Mouse (Mus musculus): ENCODE data around the gene Pigu. TPM values are rescaled to one million over a fixed set of nuclear protein-coding genes. Genes with fewer than 3 reads are reported as not detected.

Pigu gene
- polyA plus RNA-seq, 1 experiment from 2014 or later = 61.3 TPM

DNA sequence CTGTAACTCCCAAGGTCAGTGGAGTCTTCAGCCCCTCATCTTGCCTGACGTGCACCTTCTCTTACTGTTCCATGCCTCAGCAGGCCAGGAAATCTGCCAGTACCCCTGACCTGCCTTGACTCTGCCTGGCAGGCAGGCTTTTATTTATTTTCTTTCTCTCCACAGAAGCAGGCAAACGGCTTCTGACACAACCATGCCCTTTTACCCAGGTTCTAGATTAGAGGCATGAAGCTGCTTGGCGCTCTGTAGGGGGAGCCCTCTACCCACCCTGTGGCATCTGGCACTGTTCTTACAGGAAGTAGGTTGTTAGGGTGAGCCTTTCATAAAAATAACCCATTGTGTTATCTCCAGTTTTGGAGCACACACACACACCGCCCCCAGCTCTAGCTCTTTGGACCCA, 116.3 kb downstream of the Pigu start:
- Histone ChIP-seq H3K36me3 (ENCODE audit: control insufficient read depth, insufficient read depth, low read length) (peaks cover 6% of the 10 kb centered on the region), H3K27me3 (replicated peaks; ENCODE audit: control insufficient read depth, insufficient read depth, low read length) (no peaks in the 10 kb centered on the region), H3K4me1 (ENCODE audit: control insufficient read depth, insufficient read depth, low read length) (peaks cover 12% of the 10 kb centered on the region), H3K27ac (ENCODE audit: low read length) (no peak overlapping the region), H3K9me3 (ENCODE audit: control insufficient read depth, low read length) (no peaks in the 10 kb centered on the region), H3K9ac (ENCODE audit: low read depth, low read length) (no peak overlapping the region), H3K4me2 (ENCODE audit: low read depth, low read length) (no peak overlapping the region), H3K4me3 (ENCODE audit: low read length) (no peak overlapping the region)
- ATAC-seq = no peak
- 69% methylated on average over 4 of the region's 4 CpGs for WGBS

DNA sequence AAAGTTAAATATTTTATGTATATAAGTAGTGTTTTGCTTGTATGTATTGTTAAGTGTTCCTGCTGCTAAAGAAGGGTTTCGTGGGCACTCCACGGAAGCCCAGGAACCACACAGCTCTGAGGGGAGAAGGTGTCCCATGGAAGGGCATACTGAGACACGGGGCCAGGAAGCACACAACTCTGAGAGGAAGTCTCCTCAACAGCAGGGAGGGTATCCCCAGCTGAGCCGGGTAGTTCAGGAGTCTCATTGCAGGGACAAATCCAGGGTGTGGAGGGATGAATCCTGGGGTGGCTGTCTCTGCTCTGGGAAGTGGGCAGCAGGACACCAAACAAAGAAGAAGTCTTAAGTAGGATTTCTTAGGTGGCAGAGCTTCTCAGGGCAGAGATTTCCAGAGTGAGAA, 120.0 kb downstream of the Pigu start:
- H3K9ac ChIP-seq (ENCODE audit: low read depth, low read length) = peak overlapping the region; percentile 90
- H3K4me1 ChIP-seq (ENCODE audit: control insufficient read depth, insufficient read depth, low read length) = peaks cover 12% of the 10 kb centered on the region
- H3K27me3 ChIP-seq (replicated peaks; ENCODE audit: control insufficient read depth, insufficient read depth, low read length) = no peaks in the 10 kb centered on the region
- H3K4me2 ChIP-seq (ENCODE audit: low read depth, low read length) = peak overlapping the region; percentile 84
- WGBS = 12% methylated on average over 4 of the region's 4 CpGs
- H3K36me3 ChIP-seq (ENCODE audit: control insufficient read depth, insufficient read depth, low read length) = no peaks in the 10 kb centered on the region
- H3K4me3 ChIP-seq (ENCODE audit: low read length) = peak overlapping the region; percentile 80
- no peak for ATAC-seq
- no peaks in the 10 kb centered on the region for H3K9me3 ChIP-seq (ENCODE audit: control insufficient read depth, low read length)
- H3K27ac ChIP-seq (ENCODE audit: low read length) = 0 out of 2 replicates have a peak overlapping the region, but pooled peaks have one; percentile 8

GRCm38 (mm10) chr2:155236362-155236992, 120.8 kb downstream of the Pigu start, which contains the start of gene Dynlrb1:
Gene Dynlrb1 (plus strand): TSS chr2:155236533.
- Histone ChIP-seq H3K27me3 (replicated peaks; ENCODE audit: control insufficient read depth, insufficient read depth, low read length) (no peaks in the 10 kb centered on the region), H3K27ac (ENCODE audit: low read length) (peak within 1 kb of the TSS; percentile 84), H3K9me3 (ENCODE audit: control insufficient read depth, low read length) (no peaks in the 10 kb centered on the region), H3K4me3 (ENCODE audit: low read length) (peak within 1 kb of the TSS; percentile 80), H3K36me3 (ENCODE audit: control insufficient read depth, insufficient read depth, low read length) (no peaks in the 10 kb centered on the region), H3K4me2 (ENCODE audit: low read depth, low read length) (peak within 1 kb of the TSS; percentile 84), H3K9ac (ENCODE audit: low read depth, low read length) (peak within 1 kb of the TSS; percentile 90), H3K4me1 (ENCODE audit: control insufficient read depth, insufficient read depth, low read length) (peaks cover 12% of the 10 kb centered on the region)
- WGBS = under 1% methylated on average over 48 of the region's 50 CpGs
- ATAC-seq = peak; percentile 100

GRCm38 (mm10) chr2:155235746-155236361, 121.4 kb downstream of the Pigu start:
- ATAC-seq = peak; percentile 89
- peak overlapping the region; percentile 80 for H3K4me3 ChIP-seq (ENCODE audit: low read length)
- H3K36me3 ChIP-seq (ENCODE audit: control insufficient read depth, insufficient read depth, low read length) = no peaks in the 10 kb centered on the region
- no peaks in the 10 kb centered on the region for H3K27me3 ChIP-seq (replicated peaks; ENCODE audit: control insufficient read depth, insufficient read depth, low read length)
- peak overlapping the region; percentile 90 for H3K9ac ChIP-seq (ENCODE audit: low read depth, low read length)
- 4% methylated on average over 13 of the region's 13 CpGs for WGBS
- H3K9me3 ChIP-seq (ENCODE audit: control insufficient read depth, low read length) = no peaks in the 10 kb centered on the region
- H3K27ac ChIP-seq (ENCODE audit: low read length) = peak overlapping the region; percentile 75
- peak overlapping the region; percentile 65 for H3K4me2 ChIP-seq (ENCODE audit: low read depth, low read length)
- peaks cover 12% of the 10 kb centered on the region for H3K4me1 ChIP-seq (ENCODE audit: control insufficient read depth, insufficient read depth, low read length)

MicroRNAs within 50 kb of the gene (microRNA counts, 519-probe panel; counts per million panel counts)
- microRNA mmu-miR-695 = 1,820 counts per million, percentile 31 among the panel's probes with 10 or more counts

Small RNAs within 50 kb of the gene (microRNA-seq; reads per million reads assigned to microRNA genes)
- gene Mir695 = not detected

Other genes starting within 250 kb of the Pigu start
- 40.3 and 41.3 TPM in 2 replicates for gene Itch, start 223.9 kb downstream of the Pigu start, polyA plus RNA-seq (2015; fragmentation: Nextera tagmentation; extraction: Ambion mirVana)
- 328 and 337 TPM in 2 replicates for gene Dynlrb1, start 120.9 kb downstream of the Pigu start, polyA plus RNA-seq (2015; fragmentation: Nextera tagmentation; extraction: Ambion mirVana)
- 131 and 136 TPM in 2 replicates for gene Map1lc3a, start 81.1 kb downstream of the Pigu start, polyA plus RNA-seq (2015; fragmentation: Nextera tagmentation; extraction: Ambion mirVana)
- gene Trp53inp2, start 23.6 kb upstream of the Pigu start, polyA plus RNA-seq (2015; fragmentation: Nextera tagmentation; extraction: Ambion mirVana) = 21.2 and 25.1 TPM in 2 replicates
- 11.5 and 13.0 TPM in 2 replicates for gene Ncoa6, start 116.5 kb upstream of the Pigu start, polyA plus RNA-seq (2015; fragmentation: Nextera tagmentation; extraction: Ambion mirVana)
- 25.8 and 29.8 TPM in 2 replicates for gene Acss2, start 160.5 kb upstream of the Pigu start, polyA plus RNA-seq (2015; fragmentation: Nextera tagmentation; extraction: Ambion mirVana)
- gene Ggt7, start 160.8 kb upstream of the Pigu start, polyA plus RNA-seq (2015; fragmentation: Nextera tagmentation; extraction: Ambion mirVana) = 4.0 and 4.2 TPM in 2 replicates
- gene Gss, start 235.4 kb upstream of the Pigu start, polyA plus RNA-seq (2015; fragmentation: Nextera tagmentation; extraction: Ambion mirVana) = 143 and 158 TPM in 2 replicates